Mouse (Mus musculus) stomach, embryonic 15.5 days (tissue): Measurements from ENCODE around the gene Erfe. TPM values are rescaled to one million over a fixed set of nuclear protein-coding genes. Genes with fewer than 3 reads are reported as not detected.
A peak's percentile ranks its signal among the peaks of the same experiment; 100 is the strongest.

Experiments
- ATAC-seq: fragments of 200-750 bp; cut with Nextera tagmentation; 2 replicates; pipeline ENCODE4 v1.8.0; 2017; ENCODE audit warnings: low read depth, moderate number of reproducible peaks, moderate TSS enrichment; ENCODE audit not compliant: insufficient read depth, low FRiP score
- H3K27ac ChIP-seq: fragments of 300-500 bp; sonication (generic); 2 replicates; pipeline ENCODE4 v1.5.1; 2015; ENCODE audit warnings: mild to moderate bottlenecking, inconsistent platforms
- H3K27me3 ChIP-seq: fragments of 300-500 bp; sonication (generic); replicated peaks from 2 replicates; pipeline ENCODE4 v1.6.1; 2015; ENCODE audit warnings: inconsistent platforms
- H3K36me3 ChIP-seq: fragments of 300-500 bp; sonication (generic); 2 replicates; pipeline ENCODE4 v1.6.1; 2015; ENCODE audit warnings: inconsistent platforms
- H3K4me1 ChIP-seq: fragments of 300-500 bp; sonication (generic); 2 replicates; pipeline ENCODE4 v1.6.1; 2015; ENCODE audit warnings: inconsistent platforms
- H3K4me2 ChIP-seq: fragments of 300-500 bp; sonication (generic); 2 replicates; pipeline ENCODE4 v1.6.1; 2015; ENCODE audit warnings: mild to moderate bottlenecking, inconsistent platforms
- H3K4me3 ChIP-seq: fragments of 300-500 bp; sonication (generic); replicated peaks from 2 replicates; pipeline ENCODE4 v1.5.1; 2015; ENCODE audit warnings: inconsistent platforms
- H3K9ac ChIP-seq: fragments of 300-500 bp; sonication (generic); 2 replicates; pipeline ENCODE4 v1.6.1; 2015; ENCODE audit warnings: inconsistent platforms
- H3K9me3 ChIP-seq: fragments of 300-500 bp; sonication (generic); 2 replicates; pipeline ENCODE4 v1.6.1; 2016; ENCODE audit warnings: inconsistent platforms
- WGBS: fragments of 180-500 bp; shearing (Covaris S2); methylation state at CpG from one replicate; pipeline ENCODE4 v1.1.7; 2015; 5-methylcytosine and 5-hydroxymethylcytosine counted together
- polyA plus RNA-seq: library from polyadenylated mRNA; unstranded; fragments of >200 nt; fragmentation: Nextera tagmentation; extraction: Ambion mirVana; gene quantifications from 2 replicates; pipeline ENCODE4 v1.2.1, GENCODE M21; 2015

Gene Erfe
- polyA plus RNA-seq, 1 experiment from 2014 or later: 3.7 TPM

DNA sequence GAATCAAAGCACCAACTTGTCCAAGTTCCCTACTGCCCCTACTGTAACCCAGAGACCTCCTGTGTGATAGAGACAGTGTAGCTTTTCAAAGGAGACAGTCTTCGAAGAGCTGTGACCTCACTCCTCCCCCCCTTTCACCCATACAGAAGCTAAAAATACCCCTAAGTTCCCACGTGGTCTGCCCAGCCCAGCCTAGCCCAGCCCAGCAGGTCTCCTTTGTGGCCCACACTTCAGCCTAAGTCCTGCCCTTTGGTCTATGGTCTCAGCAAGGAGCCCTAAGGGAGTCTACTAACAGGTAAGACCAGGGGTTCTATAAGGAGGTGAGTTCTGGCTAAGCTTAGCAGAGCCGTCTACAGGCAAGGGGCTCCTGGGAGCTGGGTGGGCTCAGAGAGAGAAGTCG, 15.4 kb upstream of the Erfe start, which contains the start of gene Klhl30:
Gene Klhl30, plus strand, starts transcription at position 176 of the 400 bp plus-strand sequence.
- ATAC-seq: no peak

DNA sequence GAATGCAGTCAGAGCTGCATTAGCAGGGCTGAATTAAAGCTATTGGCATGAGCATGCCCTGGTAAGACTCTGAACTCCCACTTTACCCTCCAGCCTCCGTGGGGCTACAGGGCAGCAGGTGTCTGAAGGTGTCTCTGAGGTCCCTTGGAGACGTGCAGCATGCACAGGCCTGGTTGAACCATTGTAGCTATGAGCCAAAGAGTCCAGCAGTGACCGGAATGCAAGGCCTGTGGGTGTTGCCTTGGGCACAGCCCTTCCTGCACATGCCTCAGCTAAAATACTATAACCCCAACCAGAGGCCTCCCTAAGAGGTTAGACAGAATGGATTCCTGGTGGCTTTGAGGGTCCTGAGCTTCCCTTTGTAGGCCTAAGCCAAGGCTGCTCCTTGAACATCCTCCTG, 15.0 kb upstream of the Erfe start:
- Histone ChIP-seq H3K36me3 (no peaks in the 10 kb centered on the region), H3K4me2 (no peak overlapping the region), H3K9ac (no peak overlapping the region), H3K4me1 (no peaks in the 10 kb centered on the region), H3K4me3 (no peak overlapping the region), H3K9me3 (no peaks in the 10 kb centered on the region), H3K27ac (no peak overlapping the region), H3K27me3 (peaks cover 6% of the 10 kb centered on the region)
- 73% methylated on average over 3 of the region's 3 CpGs for WGBS
- ATAC-seq: no peak

More for the DNA sequence above, 15.4 kb upstream of the Erfe start, which contains the start of gene Klhl30:
- Histone ChIP-seq H3K9me3 (no peaks in the 10 kb centered on the region), H3K4me3 (no peak within 1 kb of the TSS), H3K4me1 (no peaks in the 10 kb centered on the region), H3K36me3 (no peaks in the 10 kb centered on the region), H3K27me3 (peaks cover 10% of the 10 kb centered on the region), H3K27ac (no peak within 1 kb of the TSS), H3K9ac (no peak within 1 kb of the TSS), H3K4me2 (no peak within 1 kb of the TSS)
- WGBS: 47% methylated on average over 4 of the region's 4 CpGs

DNA sequence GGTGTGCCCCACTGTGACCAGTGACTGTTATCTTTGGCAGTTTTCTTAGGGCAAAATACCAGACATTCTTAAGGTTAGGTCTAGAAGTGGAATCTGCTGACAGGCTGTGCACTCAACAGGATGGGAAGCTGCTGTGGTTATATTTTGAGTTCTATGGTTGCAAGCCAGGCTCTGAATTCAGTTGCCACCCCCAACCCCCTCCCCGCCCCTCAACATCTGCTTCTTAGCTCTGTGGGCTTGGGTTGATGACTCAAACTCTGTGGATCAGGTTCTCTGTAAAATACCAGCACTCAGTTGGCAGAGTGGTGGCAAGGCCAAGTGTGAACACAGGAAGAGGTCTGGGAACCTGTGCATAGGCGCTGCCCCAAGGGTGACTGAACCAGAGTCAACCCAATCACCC, 14.0 kb upstream of the Erfe start:
- Histone ChIP-seq H3K36me3 (no peaks in the 10 kb centered on the region), H3K4me3 (no peak overlapping the region), H3K4me1 (no peaks in the 10 kb centered on the region), H3K27ac (no peak overlapping the region), H3K4me2 (no peak overlapping the region), H3K9ac (no peak overlapping the region), H3K9me3 (no peaks in the 10 kb centered on the region), H3K27me3 (no peaks in the 10 kb centered on the region)
- WGBS: 84% methylated on average over 2 of the region's 2 CpGs
- ATAC-seq: no peak

DNA sequence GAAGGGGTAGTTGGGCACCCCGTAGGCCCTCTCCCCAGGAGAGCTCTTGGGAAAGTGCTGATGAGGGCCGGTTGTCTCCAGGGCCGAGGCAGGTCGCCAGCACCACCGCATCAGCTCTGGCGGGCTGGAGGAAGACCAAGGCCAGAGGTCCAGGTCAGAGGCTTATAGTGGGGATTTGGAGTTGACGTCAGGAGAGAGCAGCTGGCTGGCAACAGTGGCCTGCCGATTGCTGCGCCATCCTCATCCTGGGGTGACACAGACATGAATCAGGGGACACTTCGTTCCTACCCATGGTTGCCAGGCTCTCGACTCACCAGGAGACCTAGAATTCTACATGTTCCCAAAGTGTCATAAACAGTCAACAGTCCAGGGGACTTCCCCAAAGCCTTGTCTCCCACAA, 10.1 kb upstream of the Erfe start:
- no peaks in the 10 kb centered on the region for H3K36me3 ChIP-seq
- H3K4me3 ChIP-seq: no peak overlapping the region
- WGBS: 76% methylated on average over 11 of the region's 11 CpGs
- no peak overlapping the region for H3K9ac ChIP-seq
- no peak overlapping the region for H3K27ac ChIP-seq
- H3K4me1 ChIP-seq: no peaks in the 10 kb centered on the region
- H3K9me3 ChIP-seq: no peaks in the 10 kb centered on the region
- H3K4me2 ChIP-seq: no peak overlapping the region
- H3K27me3 ChIP-seq: no peaks in the 10 kb centered on the region
- no peak for ATAC-seq

DNA sequence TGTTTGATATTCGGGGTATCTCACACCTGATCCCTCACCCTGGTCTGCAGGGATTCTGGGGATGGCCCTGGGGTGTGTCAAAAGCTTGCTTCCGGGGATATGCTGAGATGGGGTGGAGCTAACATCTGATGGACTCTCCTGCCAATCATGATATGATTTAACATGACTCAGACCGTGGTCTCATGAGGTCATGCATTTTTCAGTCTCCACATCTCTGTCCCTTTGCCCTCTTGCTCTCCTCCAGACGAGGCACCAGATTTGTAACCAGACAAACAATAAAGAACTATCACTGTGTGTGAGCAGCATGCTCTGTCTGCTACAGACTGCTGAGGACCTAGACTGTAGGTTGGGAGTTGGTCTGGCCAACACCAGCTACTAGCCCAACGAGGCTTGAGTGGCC, 4.1 kb upstream of the Erfe start:
- 75% methylated on average over 5 of the region's 5 CpGs for WGBS
- no peak for ATAC-seq

DNA sequence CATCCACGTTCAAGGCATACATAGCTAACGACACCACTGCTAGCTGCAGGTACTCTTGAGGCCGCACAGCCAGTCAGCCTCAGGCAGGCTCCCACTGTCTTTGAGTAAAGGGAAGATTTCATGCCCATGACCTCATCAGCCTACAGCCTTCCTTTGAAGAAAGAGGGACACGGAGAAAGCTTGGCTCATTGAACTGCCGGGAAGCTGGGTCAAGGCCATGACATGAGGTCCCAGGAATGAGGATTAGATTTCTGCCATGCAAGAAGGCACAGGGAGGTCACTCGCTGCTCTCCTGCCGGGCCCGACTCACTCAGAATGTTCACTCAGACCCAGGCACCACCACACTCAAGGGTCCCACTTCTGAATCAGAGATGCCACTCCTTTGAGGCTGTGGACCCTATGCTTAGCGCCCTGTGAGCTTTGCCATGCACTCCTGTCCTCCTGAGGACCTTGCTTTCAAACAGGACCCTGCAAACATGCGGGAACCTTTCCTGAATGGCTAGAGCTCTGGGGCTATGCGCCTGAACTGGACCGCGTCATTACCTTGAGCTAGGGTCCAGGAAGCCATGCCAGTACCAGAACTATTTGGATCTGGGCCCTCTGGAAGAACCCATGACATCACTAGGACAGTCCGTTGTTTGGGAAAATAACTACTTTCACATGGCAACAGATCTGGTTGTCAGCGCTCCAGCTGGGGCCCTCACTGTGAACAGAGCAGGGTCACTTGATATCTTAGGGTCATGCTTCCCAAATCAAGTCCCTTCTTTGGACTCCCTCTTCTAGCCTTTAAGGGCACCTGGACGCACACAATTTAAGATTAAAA, 1.2 kb upstream of the Erfe start:
- H3K9ac ChIP-seq: no peak overlapping the region
- no peak overlapping the region for H3K27ac ChIP-seq
- WGBS: 92% methylated on average over 16 of the region's 16 CpGs
- no peaks in the 10 kb centered on the region for H3K27me3 ChIP-seq
- H3K4me3 ChIP-seq: no peak overlapping the region
- H3K36me3 ChIP-seq: peaks cover 5% of the 10 kb centered on the region; the same call in 1 of the 2 replicates
- peaks cover 6% of the 10 kb centered on the region; the same call in 1 of the 2 replicates for H3K4me1 ChIP-seq
- H3K9me3 ChIP-seq: no peaks in the 10 kb centered on the region
- H3K4me2 ChIP-seq: no peak overlapping the region
- no peak for ATAC-seq

More for the DNA sequence above, 4.1 kb upstream of the Erfe start:
- Histone ChIP-seq H3K27me3 (no peaks in the 10 kb centered on the region), H3K4me1 (peaks cover 6% of the 10 kb centered on the region; the same call in 1 of the 2 replicates), H3K9ac (no peak overlapping the region), H3K9me3 (no peaks in the 10 kb centered on the region), H3K36me3 (no peaks in the 10 kb centered on the region), H3K27ac (no peak overlapping the region), H3K4me2 (no peak overlapping the region), H3K4me3 (no peak overlapping the region)

GRCm38 (mm10) chr1:91365816-91366214, 415 bp upstream of the Erfe start:
- peaks cover 6% of the 10 kb centered on the region; the same call in 1 of the 2 replicates for H3K4me1 ChIP-seq
- no peaks in the 10 kb centered on the region for H3K27me3 ChIP-seq
- H3K9me3 ChIP-seq: no peaks in the 10 kb centered on the region
- H3K9ac ChIP-seq: 0 out of 2 replicates have a peak overlapping the region, but pooled peaks have one; percentile 45
- 28% methylated on average over 8 of the region's 8 CpGs for WGBS
- H3K27ac ChIP-seq: no peak overlapping the region
- H3K4me3 ChIP-seq: peak overlapping the region; percentile 48
- ATAC-seq: no peak
- peak overlapping the region; percentile 92 for H3K4me2 ChIP-seq
- H3K36me3 ChIP-seq: peaks cover 7% of the 10 kb centered on the region; the same call in 1 of the 2 replicates

DNA sequence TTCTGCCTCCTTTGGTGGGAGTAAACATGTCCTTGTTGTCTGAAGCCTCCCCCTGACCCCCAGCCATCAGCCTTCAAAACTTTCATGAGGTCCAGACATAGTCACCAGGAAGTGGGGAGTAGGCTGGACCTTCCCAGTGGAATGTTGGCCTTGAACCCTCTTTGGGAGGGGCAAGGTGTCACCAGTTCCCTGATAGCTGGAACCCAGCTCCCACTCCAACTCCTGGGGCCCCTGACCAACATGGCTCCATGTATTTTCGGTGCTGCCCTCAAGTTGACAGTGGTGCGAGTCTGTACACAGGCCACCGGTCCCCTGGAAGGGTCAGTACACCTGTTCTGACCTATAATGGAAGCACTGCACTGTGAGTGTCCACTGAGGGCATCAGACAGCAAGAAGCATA, 1.1 kb downstream of the Erfe start:
- H3K9ac ChIP-seq: no peak overlapping the region
- H3K27me3 ChIP-seq: no peaks in the 10 kb centered on the region
- peaks cover 6% of the 10 kb centered on the region; the same call in 1 of the 2 replicates for H3K4me1 ChIP-seq
- H3K4me2 ChIP-seq: no peak overlapping the region
- 96% methylated on average over 3 of the region's 3 CpGs for WGBS
- no peak overlapping the region for H3K27ac ChIP-seq
- no peak for ATAC-seq
- no peaks in the 10 kb centered on the region for H3K9me3 ChIP-seq
- peaks cover 19% of the 10 kb centered on the region for H3K36me3 ChIP-seq
- no peak overlapping the region for H3K4me3 ChIP-seq

- no peaks in the 10 kb centered on the region for H3K9me3 ChIP-seq
- peaks cover 6% of the 10 kb centered on the region; the same call in 1 of the 2 replicates for H3K4me1 ChIP-seq
- no peak overlapping the region for H3K27ac ChIP-seq
- peaks cover 37% of the 10 kb centered on the region for H3K36me3 ChIP-seq
- WGBS: 45% methylated on average over 4 of the region's 4 CpGs
- 0 out of 2 replicates have a peak overlapping the region, but pooled peaks have one; percentile 9 for H3K9ac ChIP-seq
- no peaks in the 10 kb centered on the region for H3K27me3 ChIP-seq
- H3K4me2 ChIP-seq: no peak overlapping the region
- no peak for ATAC-seq
- H3K4me3 ChIP-seq: no peak overlapping the region
These were observed 3.2 kb downstream of the Erfe start for GRCm38 (mm10) chr1:91369408-91369807.

DNA sequence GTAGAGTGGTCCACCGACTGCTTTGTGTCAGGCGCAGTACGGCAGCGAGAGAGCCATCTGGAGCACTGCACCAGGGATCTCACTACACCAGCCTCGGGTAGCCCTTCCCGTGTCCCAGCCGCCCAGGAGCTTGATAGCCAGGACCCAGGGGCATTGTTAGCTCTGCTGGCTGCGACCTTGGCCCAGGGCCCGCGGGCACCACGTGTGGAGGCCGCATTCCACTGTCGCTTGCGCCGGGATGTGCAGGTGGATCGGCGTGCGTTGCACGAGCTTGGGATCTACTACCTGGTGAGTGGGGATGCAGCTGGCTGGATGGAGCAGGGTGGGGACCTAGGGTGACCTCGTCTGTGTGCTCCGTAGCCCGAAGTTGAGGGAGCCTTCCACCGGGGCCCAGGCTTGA, 3.8 kb downstream of the Erfe start:
- Histone ChIP-seq H3K4me1 (peaks cover 6% of the 10 kb centered on the region; the same call in 1 of the 2 replicates), H3K36me3 (peaks cover 43% of the 10 kb centered on the region), H3K4me3 (no peak overlapping the region), H3K9ac (no peak overlapping the region), H3K27me3 (no peaks in the 10 kb centered on the region), H3K9me3 (no peaks in the 10 kb centered on the region), H3K27ac (peak overlapping the region; percentile 26; the same call in 1 of the 2 replicates), H3K4me2 (no peak overlapping the region)
- 80% methylated on average over 23 of the region's 23 CpGs for WGBS
- ATAC-seq: no peak

DNA sequence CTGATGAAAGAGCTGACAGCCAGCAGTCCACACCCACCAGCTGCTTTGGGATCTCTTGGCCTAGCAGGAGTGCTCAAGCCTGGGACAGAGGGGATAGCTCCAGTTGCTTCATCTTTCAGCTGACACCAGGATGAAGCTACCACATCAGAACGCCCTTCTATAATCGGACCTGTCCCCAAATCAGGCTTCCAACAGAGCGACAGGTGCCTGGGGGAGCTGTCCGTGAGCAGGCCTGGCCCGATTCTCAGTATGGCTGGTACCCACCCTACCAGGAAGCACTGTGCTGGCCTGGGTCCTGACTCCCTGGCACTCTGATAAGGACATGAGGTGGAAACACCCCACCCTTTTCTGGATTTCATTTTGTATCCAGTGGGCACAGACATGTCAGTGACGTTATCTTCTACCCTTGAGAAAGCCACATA, 7.2 kb downstream of the Erfe start:
- Histone ChIP-seq H3K4me1 (no peaks in the 10 kb centered on the region), H3K4me3 (no peak overlapping the region), H3K36me3 (peaks cover 76% of the 10 kb centered on the region), H3K4me2 (no peak overlapping the region), H3K9me3 (no peaks in the 10 kb centered on the region), H3K27me3 (no peaks in the 10 kb centered on the region), H3K27ac (no peak overlapping the region), H3K9ac (no peak overlapping the region)
- 78% methylated on average over 6 of the region's 6 CpGs for WGBS
- ATAC-seq: peak; percentile 40; the same call in 1 of the 2 replicates

GRCm38 (mm10) chr1:91380453-91381090, 14.3 kb downstream of the Erfe start:
- WGBS: 62% methylated on average over 7 of the region's 7 CpGs
- H3K4me1 ChIP-seq: no peaks in the 10 kb centered on the region
- H3K9ac ChIP-seq: no peak overlapping the region
- no peak overlapping the region for H3K27ac ChIP-seq
- H3K27me3 ChIP-seq: no peaks in the 10 kb centered on the region
- no peak overlapping the region for H3K4me2 ChIP-seq
- H3K36me3 ChIP-seq: peaks cover 83% of the 10 kb centered on the region
- H3K9me3 ChIP-seq: no peaks in the 10 kb centered on the region
- no peak overlapping the region for H3K4me3 ChIP-seq
- ATAC-seq: 0 out of 2 replicates have a peak, but pooled peaks have one; percentile 14
